Mouse (Mus musculus) MEL (cell line): ENCODE measurements at regions not wholly inside any gene's neighbourhood (a gene's known extent, or its start where the extent isn't known, plus 50 kb on each side); places are given as distances from the start of the nearest gene placed in this dataset.

Experiments
- DNase-seq: peaks from one replicate; pipeline ENCODE4 v3.0.0; 2011; ENCODE audit warnings: low read depth, low spot score
- H3K27ac ChIP-seq: 2 replicates; pipeline ENCODE4 v1.5.1; 2012; ENCODE audit warnings: low read depth, mild to moderate bottlenecking, control low read depth, low read length, moderate library complexity; ENCODE audit not compliant: control insufficient read depth
- H3K27me3 ChIP-seq, 2 experiments: fragments of 150-350 bp in 1 of 2; sonication (generic) in 1 of 2; 2 replicates each; pipeline ENCODE4 v1.6.1; 2012; ENCODE audit warnings: low read length in 2 of 2, mild to moderate bottlenecking in 2 of 2, improper control_type of control experiment in 1 of 2, moderate library complexity in 1 of 2; ENCODE audit not compliant: insufficient read depth in 2 of 2, control insufficient read depth in 1 of 2
- H3K36me3 ChIP-seq, 2 experiments: 2 replicates each; pipeline ENCODE4 v1.6.1; 2012 to 2014; ENCODE audit warnings: low read length in 2 of 2, improper control_type of control experiment in 1 of 2, inconsistent platforms in 1 of 2, mild to moderate bottlenecking in 1 of 2; ENCODE audit not compliant: insufficient read depth in 2 of 2, control insufficient read depth in 1 of 2
- H3K4me1 ChIP-seq, 2 experiments: fragments of 150-350 bp in 1 of 2; sonication (generic) in 1 of 2; 2 replicates each; pipeline ENCODE4 v1.6.1; 2012; ENCODE audit warnings: low read length in 2 of 2, improper control_type of control experiment in 1 of 2, mild to moderate bottlenecking in 1 of 2; ENCODE audit not compliant: insufficient read depth in 2 of 2, control insufficient read depth in 1 of 2
- H3K4me3 ChIP-seq, 2 experiments: fragments of 150-350 bp in 1 of 2; sonication (generic) in 1 of 2; 2 replicates each; pipeline ENCODE4 v1.5.1; 2012; ENCODE audit warnings: low read depth in 2 of 2, low read length in 2 of 2, mild to moderate bottlenecking in 2 of 2, moderate library complexity in 2 of 2, control low read depth in 1 of 2, improper control_type of control experiment in 1 of 2; ENCODE audit not compliant: control insufficient read depth in 1 of 2, insufficient read depth in 1 of 2
- H3K79me2 ChIP-seq: 2 replicates; pipeline ENCODE4 v1.6.1; 2012; ENCODE audit warnings: mild to moderate bottlenecking, low read length, moderate library complexity; ENCODE audit not compliant: control insufficient read depth, poor library complexity, insufficient read depth
- H3K9ac ChIP-seq: 2 replicates; pipeline ENCODE4 v1.6.1; 2012; ENCODE audit warnings: low read depth, mild to moderate bottlenecking, control low read depth, low read length, moderate library complexity; ENCODE audit not compliant: control insufficient read depth, poor library complexity, severe bottlenecking
- H3K9me3 ChIP-seq: fragments of 150-350 bp; sonication (generic); replicated peaks from 2 replicates; pipeline ENCODE4 v1.6.1; 2012; ENCODE audit warnings: mild to moderate bottlenecking, low read length, improper control_type of control experiment, moderate library complexity; ENCODE audit not compliant: insufficient read depth
- CTCF ChIP-seq, 3 experiments: IDR thresholded peaks in 2 of 3; conservative IDR thresholded peaks in 1 of 3; 2 replicates each; pipeline ENCODE4 v1.5.1; 2011 to 2012; ENCODE audit warnings: low read length in 3 of 3, low read depth in 2 of 3, mild to moderate bottlenecking in 2 of 3, improper control_type of control experiment in 1 of 3, inconsistent platforms in 1 of 3, mixed read lengths in 1 of 3, moderate library complexity in 1 of 3; ENCODE audit not compliant: control insufficient read depth in 1 of 3, insufficient read depth in 1 of 3, poor library complexity in 1 of 3, severe bottlenecking in 1 of 3
- E2F4 ChIP-seq: IDR thresholded peaks from 2 replicates; pipeline ENCODE4 v1.6.1; 2011; ENCODE audit warnings: low read depth, low read length, improper control_type of control experiment, borderline replicate concordance
- ELF1 ChIP-seq: IDR thresholded peaks from 2 replicates; pipeline ENCODE4 v1.6.1; 2014; ENCODE audit warnings: low read depth, mild to moderate bottlenecking, inconsistent platforms, low read length, improper control_type of control experiment, moderate library complexity
- ETS1 ChIP-seq: IDR thresholded peaks from 2 replicates; pipeline ENCODE4 v1.6.1; 2012; ENCODE audit warnings: low read depth, mild to moderate bottlenecking, inconsistent platforms, low read length, improper control_type of control experiment, moderate library complexity
- JUND ChIP-seq: IDR thresholded peaks from 2 replicates; pipeline ENCODE4 v1.6.1; 2011; ENCODE audit warnings: low read depth, mild to moderate bottlenecking, improper control_type of control experiment, low read length
- MAFK ChIP-seq: IDR thresholded peaks from 2 replicates; pipeline ENCODE4 v1.6.1; 2011; ENCODE audit warnings: low read depth, mild to moderate bottlenecking, low read length, improper control_type of control experiment, borderline replicate concordance
- MYB ChIP-seq: IDR thresholded peaks from 2 replicates; pipeline ENCODE4 v1.6.1; 2011; ENCODE audit warnings: mild to moderate bottlenecking, low read depth, low read length, improper control_type of control experiment
- MYC ChIP-seq: IDR thresholded peaks from 2 replicates; pipeline ENCODE4 v1.6.1; 2011; ENCODE audit warnings: low read depth, mild to moderate bottlenecking, low read length, improper control_type of control experiment, moderate library complexity
- POLR2AphosphoS5 ChIP-seq: IDR thresholded peaks from 2 replicates; pipeline ENCODE4 v1.6.1; 2012; ENCODE audit warnings: low read depth, borderline replicate concordance, mild to moderate bottlenecking, inconsistent platforms, low read length, moderate library complexity, mixed read lengths
- SIN3A ChIP-seq: IDR thresholded peaks from 2 replicates; pipeline ENCODE4 v1.6.1; 2012; ENCODE audit warnings: low read length, improper control_type of control experiment, inconsistent platforms
- TBP ChIP-seq: IDR thresholded peaks from 2 replicates; pipeline ENCODE4 v1.8.0; 2011; ENCODE audit warnings: low read depth, low read length, improper control_type of control experiment
- TCF12 ChIP-seq: IDR thresholded peaks from 2 replicates; pipeline ENCODE4 v1.6.1; 2014; ENCODE audit warnings: low read depth, mild to moderate bottlenecking, inconsistent platforms, low read length, improper control_type of control experiment, moderate library complexity
- USF2 ChIP-seq, 2 experiments: IDR thresholded peaks; 2 replicates each; pipeline ENCODE4 v1.6.1; 2011 to 2012; ENCODE audit warnings: improper control_type of control experiment in 2 of 2, low read length in 2 of 2, borderline replicate concordance in 1 of 2, inconsistent platforms in 1 of 2, low read depth in 1 of 2, mild to moderate bottlenecking in 1 of 2; ENCODE audit not compliant: insufficient read depth in 1 of 2
- ZC3H11A ChIP-seq: IDR thresholded peaks from 2 replicates; pipeline ENCODE4 v1.6.1; 2012; ENCODE audit warnings: low read depth, mild to moderate bottlenecking, inconsistent platforms, low read length, improper control_type of control experiment
- ZKSCAN1 ChIP-seq: IDR thresholded peaks from 2 replicates; pipeline ENCODE4 v1.6.1; 2012; ENCODE audit warnings: low read depth, mild to moderate bottlenecking, inconsistent platforms, low read length, improper control_type of control experiment, moderate library complexity
- ZNF384 ChIP-seq: IDR thresholded peaks from 2 replicates; pipeline ENCODE4 v1.6.1; 2012; ENCODE audit warnings: low read depth, mild to moderate bottlenecking, inconsistent platforms, low read length, improper control_type of control experiment

DNA sequence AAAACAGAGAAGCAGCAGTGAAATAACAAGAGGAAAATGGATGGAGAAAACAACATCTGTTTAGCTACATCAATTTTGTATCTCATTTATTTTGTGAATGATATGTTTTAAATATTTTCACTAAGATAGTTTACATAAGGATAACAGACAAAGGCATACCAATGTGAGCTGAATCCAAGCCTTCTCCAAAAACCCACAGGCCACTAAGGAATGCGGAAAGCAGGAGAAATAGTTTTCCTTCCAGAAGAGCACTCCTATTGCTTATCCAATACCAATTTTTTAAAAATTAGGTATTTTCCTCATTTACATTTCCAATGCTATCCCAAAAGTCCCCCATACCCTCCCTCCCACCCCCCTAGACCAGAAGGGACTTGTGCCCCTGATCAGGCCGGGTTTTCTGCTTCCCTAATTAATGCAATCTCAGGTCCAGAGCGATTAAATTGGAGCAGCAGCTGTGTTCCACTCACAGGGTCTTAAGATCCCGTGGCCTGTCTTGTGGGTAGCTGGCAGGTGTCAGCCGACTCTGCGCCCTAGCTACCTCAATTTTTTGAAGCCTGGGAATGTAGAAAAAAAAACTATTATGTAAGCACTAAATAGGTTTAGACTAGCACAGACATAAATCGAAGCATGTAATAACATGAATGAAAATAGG, 357.3 kb upstream of the Gm21833 start:
- no peaks in the 10 kb centered on the region for H3K27me3 ChIP-seq
- TF ChIP-seq TCF12 (no peak), SIN3A (no peak), JUND (no peak), E2F4 (no peak)
- H3K9me3 ChIP-seq, result no peaks in the 10 kb centered on the region
- no peaks in the 10 kb centered on the region for H3K36me3 ChIP-seq
- no peak for DNase-seq
- no peaks in the 10 kb centered on the region for H3K79me2 ChIP-seq
- H3K27ac ChIP-seq, result no peak overlapping the region
- H3K4me1 ChIP-seq, result no peaks in the 10 kb centered on the region
- no peak overlapping the region for H3K4me3 ChIP-seq
- H3K9ac ChIP-seq, result no peak overlapping the region

DNA sequence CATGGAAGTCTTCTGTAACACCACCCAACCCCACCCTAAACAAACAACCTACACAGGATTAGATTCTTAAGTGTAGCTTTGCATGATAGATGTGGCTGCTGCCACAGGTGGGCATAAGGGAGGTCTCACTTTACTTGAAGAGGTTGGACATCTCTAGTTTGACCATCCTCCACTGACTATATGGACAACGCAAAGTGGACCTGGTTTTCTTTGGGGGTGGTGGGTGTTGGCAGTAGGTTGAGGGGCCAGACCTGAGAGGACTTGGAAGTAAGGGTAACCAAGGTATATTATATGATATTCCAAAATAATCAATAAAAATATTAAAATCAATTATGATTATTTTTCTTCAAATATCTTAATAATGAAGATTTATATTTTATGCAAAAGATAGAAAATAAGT, 307.8 kb upstream of the Gm21833 start:
- no peak overlapping the region for H3K4me3 ChIP-seq
- no peak for DNase-seq
- H3K9me3 ChIP-seq, result no peaks in the 10 kb centered on the region
- H3K9ac ChIP-seq, result no peak overlapping the region
- H3K4me1 ChIP-seq, result no peaks in the 10 kb centered on the region
- TF ChIP-seq ELF1, result no peak
- TF ChIP-seq ZC3H11A, result no peak
- TF ChIP-seq POLR2AphosphoS5, result no peak
- TF ChIP-seq TBP, result no peak
- TF ChIP-seq USF2 (IDR thresholded peaks at IDR 0.05; ENCODE audit: borderline replicate concordance in 1 of 2, insufficient read depth in 1 of 2, low read depth in 1 of 2, low read length in 2 of 2), result no peak
- TF ChIP-seq MYC, result no peak
- no peak for TF ChIP-seq CTCF (IDR thresholded peaks at IDR 0.05 in 2 of 3, conservative IDR thresholded peaks at IDR 0.05 in 1 of 3; ENCODE audit: control insufficient read depth in 1 of 3, insufficient read depth in 1 of 3, low read depth in 2 of 3, low read length in 3 of 3, poor library complexity in 1 of 3, severe bottlenecking in 1 of 3)
- TF ChIP-seq MAFK, result no peak
- no peak for TF ChIP-seq ZNF384
- no peak for TF ChIP-seq ZKSCAN1
- no peak for TF ChIP-seq ETS1
- TF ChIP-seq MYB, result no peak
- TF ChIP-seq, all 39 proteins: peak for 0
- H3K27ac ChIP-seq, result no peak overlapping the region
- H3K36me3 ChIP-seq, result no peaks in the 10 kb centered on the region
- no peaks in the 10 kb centered on the region for H3K79me2 ChIP-seq
- H3K27me3 ChIP-seq, result no peaks in the 10 kb centered on the region
